Mouse (Mus musculus) G1E (cell line): Measurements from ENCODE around the gene Rars2.

Source experiments
- CTCF ChIP-seq: IDR thresholded peaks from 2 replicates; pipeline ENCODE4 v1.5.1; 2012; ENCODE audit warnings: low read depth, low read length, inconsistent platforms, mixed read lengths
- GATA1 ChIP-seq: IDR thresholded peaks from 2 replicates; pipeline ENCODE4 v1.6.1; 2012; ENCODE audit warnings: borderline replicate concordance, low read length, inconsistent platforms, mixed read lengths
- POLR2AphosphoS5 ChIP-seq: IDR thresholded peaks from 2 replicates; pipeline ENCODE4 v1.6.1; 2012; ENCODE audit warnings: low read depth, low read length, inconsistent platforms; ENCODE audit not compliant: insufficient replicate concordance
- TAL1 ChIP-seq: conservative IDR thresholded peaks from 2 replicates; pipeline ENCODE4 v1.6.1; 2012; ENCODE audit warnings: low read depth, low read length, inconsistent platforms, mixed read lengths

DNA sequence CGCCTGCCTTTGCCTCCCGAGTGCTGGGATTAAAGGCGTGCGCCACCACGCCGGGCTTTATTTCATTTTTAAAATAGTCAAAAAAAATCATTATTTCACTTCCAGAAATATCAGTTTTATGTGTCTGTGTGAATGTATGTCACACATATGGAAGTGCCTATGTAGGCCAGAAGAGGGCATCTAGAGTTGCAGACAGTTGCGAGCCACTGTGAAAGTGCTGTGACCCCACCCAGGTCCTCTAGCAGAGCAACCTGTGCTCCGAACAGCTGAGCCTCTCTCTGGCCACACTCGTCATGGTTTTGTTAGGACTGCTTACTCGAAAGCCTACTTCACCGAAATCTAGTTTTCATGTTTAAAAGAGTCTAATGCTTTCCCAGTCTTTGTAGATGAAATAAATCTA, 87.5 kb downstream of the Rars2 start:
- TF ChIP-seq CTCF (no peak), POLR2AphosphoS5 (no peak), TAL1 (no peak), GATA1 (no peak)
